Mouse (Mus musculus): ENCODE data around the gene Unc5cl.
"Not testable (repeated sequence)": the region's sequence is repeated elsewhere in the genome, so short reads cannot be mapped to it uniquely, and the experiment has no call there.

Gene Unc5cl

DNA sequence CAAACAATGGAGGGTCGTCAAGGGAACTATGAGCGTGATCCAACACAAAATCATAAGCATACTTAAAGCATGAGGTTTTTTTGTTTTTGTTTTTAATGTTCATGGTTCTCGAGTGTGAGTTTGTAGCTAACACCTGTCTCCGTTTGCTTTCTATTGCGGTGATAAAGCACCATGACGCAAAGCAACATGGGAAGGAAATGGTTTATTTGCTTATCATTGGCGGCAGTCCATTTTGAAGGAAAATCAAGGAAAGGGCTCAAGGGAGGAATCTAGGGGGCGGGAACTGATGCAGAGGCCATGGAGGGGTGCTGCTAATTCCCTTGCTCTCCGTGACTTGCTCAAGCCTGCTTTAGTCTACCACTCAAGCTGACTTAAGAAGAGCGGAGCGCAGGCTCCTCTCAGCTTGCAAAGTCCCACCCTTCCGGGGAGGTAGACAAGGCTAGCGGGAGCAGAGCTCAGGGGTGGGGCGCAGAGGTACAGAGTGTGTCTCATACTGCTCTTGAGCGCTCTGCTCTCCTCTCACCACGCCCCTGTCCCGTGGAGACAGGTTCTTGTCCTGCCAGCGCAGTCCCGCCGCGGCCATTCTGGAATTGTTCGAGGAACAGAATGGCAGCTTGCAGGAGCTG is 12.2 kb downstream of the Unc5cl start:
- 0 out of 2 replicates have a peak, but pooled peaks have one; percentile 22 for ATAC-seq (ENCODE audit: insufficient number of reproducible peaks, low FRiP score, low TSS enrichment)

DNA sequence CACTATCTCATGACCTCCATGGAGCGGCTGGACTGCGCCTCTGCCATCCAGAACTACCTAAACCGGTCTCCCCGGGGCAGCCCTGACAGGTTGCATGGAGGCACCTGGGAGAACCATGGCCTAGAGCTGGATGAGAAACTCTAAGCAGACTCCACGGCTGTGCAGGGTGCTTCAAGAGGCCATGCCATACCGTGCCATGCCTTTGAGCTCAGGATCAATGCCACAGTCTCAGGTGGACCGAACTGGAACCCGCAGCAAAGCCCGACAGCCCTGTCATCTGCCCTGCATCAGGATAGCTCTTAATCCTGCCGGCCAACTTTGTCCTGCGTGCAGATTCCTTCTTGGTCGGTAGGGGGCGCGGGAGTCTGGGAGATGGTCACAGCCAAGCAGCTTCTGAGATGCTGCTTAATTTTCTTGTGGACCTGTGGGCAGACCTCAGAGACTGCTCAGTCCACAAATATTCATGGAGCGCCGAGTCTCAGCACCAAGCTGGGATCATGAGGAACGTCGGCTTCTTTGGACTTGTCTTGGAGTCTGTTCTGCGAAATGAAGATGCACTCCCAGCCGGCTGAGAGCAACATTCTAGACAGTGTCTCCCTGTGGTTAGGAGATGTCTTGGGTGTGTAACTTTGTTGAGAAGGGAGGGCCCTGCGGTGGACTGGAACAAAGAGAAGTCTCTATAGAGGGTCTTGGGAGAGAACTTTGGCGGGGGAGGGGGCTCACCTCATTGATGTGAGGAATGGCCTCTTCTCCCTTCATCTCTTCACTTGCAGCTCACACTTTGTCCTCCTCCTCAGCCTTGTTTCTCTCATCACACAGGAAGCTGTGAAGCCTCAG is 12.9 kb downstream of the Unc5cl start:
- peak; percentile 81 for ATAC-seq (ENCODE audit: insufficient number of reproducible peaks, low FRiP score, low TSS enrichment)

- ATAC-seq (ENCODE audit: insufficient number of reproducible peaks, low FRiP score, low TSS enrichment), result not testable (repeated sequence)
Measured at GRCm38 (mm10) chr17:48474282-48474681, 19.6 kb downstream of the Unc5cl start.

DNA sequence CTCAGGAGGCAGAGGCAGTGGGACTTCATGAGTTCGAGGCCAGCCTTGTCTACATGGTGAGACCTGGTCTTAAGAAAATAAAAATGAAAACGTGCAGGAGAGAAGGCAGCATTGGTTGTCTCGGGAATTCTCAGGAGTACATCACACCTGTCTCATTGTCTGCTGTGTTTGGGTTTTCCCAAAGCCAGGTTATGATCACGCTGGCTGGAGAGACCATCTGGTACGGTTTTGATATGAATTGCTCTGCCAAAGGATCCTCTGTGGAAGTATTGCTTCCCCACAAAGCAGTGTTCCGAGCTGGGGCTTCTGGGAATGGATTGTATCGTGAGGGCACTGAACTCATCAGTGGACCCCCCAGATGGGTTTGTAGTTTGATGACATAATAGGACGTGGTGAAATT is 20.7 kb downstream of the Unc5cl start:
- ATAC-seq (ENCODE audit: insufficient number of reproducible peaks, low FRiP score, low TSS enrichment), result peak; percentile 52; the same call in 1 of the 2 replicates

- ATAC-seq (ENCODE audit: insufficient number of reproducible peaks, low FRiP score, low TSS enrichment), result no peak
Measured at GRCm38 (mm10) chr17:48479952-48480351, 25.3 kb downstream of the Unc5cl start.

GRCm38 (mm10) chr17:48483764-48484163 is 29.1 kb downstream of the Unc5cl start:
- ATAC-seq (ENCODE audit: insufficient number of reproducible peaks, low FRiP score, low TSS enrichment), result no peak

- ATAC-seq (ENCODE audit: insufficient number of reproducible peaks, low FRiP score, low TSS enrichment), result no peak
Measured at GRCm38 (mm10) chr17:48484191-48484590, 29.5 kb downstream of the Unc5cl start.

DNA sequence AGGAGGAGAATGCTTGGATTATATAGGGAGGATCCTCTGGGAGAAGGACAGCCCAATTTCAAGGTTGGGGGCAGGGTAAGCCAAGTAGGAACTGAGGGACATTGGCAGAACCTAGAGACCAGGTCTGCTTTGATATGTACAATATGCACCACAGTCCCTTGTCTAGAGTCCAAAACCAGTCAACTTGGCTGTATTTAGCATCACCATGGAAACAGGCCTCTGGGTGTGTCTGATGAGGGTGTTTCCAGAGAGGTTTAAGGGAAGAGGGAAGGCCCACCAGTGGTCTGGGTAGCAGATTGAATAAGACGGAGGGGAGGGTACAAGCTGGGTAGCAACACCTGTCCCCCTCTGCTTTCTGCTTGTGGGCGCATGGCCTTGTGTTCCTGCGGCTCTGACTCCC is 34.8 kb downstream of the Unc5cl start:
- no peak for ATAC-seq (ENCODE audit: insufficient number of reproducible peaks, low FRiP score, low TSS enrichment)

GRCm38 (mm10) chr17:48492621-48493020 is 37.9 kb downstream of the Unc5cl start:
- ATAC-seq (ENCODE audit: insufficient number of reproducible peaks, low FRiP score, low TSS enrichment), result no peak

- ATAC-seq (ENCODE audit: insufficient number of reproducible peaks, low FRiP score, low TSS enrichment), result no peak
Measured at GRCm38 (mm10) chr17:48493582-48493981, 38.9 kb downstream of the Unc5cl start.

- no peak for ATAC-seq (ENCODE audit: insufficient number of reproducible peaks, low FRiP score, low TSS enrichment)
Measured at GRCm38 (mm10) chr17:48493986-48494385, 39.3 kb downstream of the Unc5cl start.

DNA sequence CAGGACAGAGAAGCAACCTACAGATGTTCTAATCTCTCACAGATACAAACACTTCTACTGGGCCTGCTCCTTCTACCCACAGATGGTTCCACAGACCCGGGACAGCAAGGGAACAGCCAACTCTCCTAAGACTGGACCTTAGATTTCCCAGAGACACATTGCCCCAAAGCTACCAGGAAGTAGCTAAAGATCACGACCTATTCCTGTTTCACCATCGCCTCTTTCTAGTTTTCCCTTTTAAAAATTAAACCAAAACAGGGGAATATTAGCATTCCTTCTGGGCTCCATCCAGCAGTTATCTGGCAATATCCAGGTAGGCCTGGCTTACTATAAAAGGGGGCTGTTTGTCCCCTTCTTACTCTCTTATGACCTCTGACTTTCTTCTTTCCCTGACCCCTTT is 43.3 kb downstream of the Unc5cl start:
- ATAC-seq (ENCODE audit: insufficient number of reproducible peaks, low FRiP score, low TSS enrichment), result no peak

GRCm38 (mm10) chr17:48500846-48501445 is 46.2 kb downstream of the Unc5cl start:
- no peak for ATAC-seq (ENCODE audit: insufficient number of reproducible peaks, low FRiP score, low TSS enrichment)

DNA sequence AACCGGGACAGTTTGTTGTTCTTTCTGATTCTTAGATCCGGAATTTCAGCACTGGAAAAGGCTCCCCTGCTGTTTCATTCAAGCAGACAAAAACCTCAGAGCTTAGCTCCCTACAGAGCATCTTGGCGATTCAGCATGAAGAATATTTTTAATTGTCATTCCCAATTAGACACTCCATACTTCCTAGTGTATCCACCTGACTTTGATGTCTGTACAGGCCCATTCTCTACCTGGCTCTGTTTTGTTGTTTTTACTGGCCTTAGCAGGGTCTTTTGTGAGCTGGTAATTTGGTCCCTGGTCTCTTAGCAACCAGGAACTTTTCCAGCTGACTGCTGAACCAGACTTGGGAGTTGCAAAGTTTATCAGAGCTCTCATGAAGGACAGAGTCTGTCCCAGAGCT is 50.3 kb downstream of the Unc5cl start:
- no peak for ATAC-seq (ENCODE audit: insufficient number of reproducible peaks, low FRiP score, low TSS enrichment)

GRCm38 (mm10) chr17:48506986-48507385 is 52.3 kb downstream of the Unc5cl start:
- ATAC-seq (ENCODE audit: insufficient number of reproducible peaks, low FRiP score, low TSS enrichment), result no peak

- ATAC-seq (ENCODE audit: insufficient number of reproducible peaks, low FRiP score, low TSS enrichment), result no peak
Measured at GRCm38 (mm10) chr17:48509596-48509995, 54.9 kb downstream of the Unc5cl start.

DNA sequence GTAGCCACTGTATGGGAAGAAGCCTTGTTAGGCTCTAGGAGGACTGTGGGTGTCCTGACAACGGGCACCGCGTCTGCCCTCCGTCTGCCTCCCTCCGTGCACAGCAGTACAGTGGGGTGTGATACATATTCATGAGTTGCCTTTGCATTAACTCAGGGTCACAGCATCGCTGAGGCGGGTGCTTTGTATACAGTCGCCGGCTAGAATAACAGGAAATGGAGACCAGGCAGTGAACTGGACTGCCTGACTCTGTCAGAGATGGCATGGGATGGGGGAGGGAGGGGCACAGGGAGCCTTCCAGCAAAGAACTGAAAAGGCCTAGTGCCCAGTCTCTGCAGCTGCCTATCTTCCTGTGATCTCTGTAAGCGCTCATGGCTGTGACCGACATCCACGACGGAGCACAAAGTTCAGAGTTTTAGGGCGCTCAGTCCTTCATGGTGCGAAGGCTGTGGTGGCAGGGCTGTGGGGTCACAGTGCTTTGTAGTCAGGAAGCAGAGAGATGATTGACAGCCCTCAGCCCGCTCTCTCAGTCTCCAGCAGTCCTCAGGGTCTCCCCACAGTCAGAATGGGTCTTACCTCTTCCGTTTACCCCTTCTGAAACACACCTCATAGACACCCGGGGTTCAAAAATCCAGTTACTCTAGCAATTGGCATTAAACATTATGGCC is 58.0 kb downstream of the Unc5cl start:
- ATAC-seq (ENCODE audit: insufficient number of reproducible peaks, low FRiP score, low TSS enrichment), result no peak

GRCm38 (mm10) chr17:48514613-48515012 is 59.9 kb downstream of the Unc5cl start:
- ATAC-seq (ENCODE audit: insufficient number of reproducible peaks, low FRiP score, low TSS enrichment), result no peak

DNA sequence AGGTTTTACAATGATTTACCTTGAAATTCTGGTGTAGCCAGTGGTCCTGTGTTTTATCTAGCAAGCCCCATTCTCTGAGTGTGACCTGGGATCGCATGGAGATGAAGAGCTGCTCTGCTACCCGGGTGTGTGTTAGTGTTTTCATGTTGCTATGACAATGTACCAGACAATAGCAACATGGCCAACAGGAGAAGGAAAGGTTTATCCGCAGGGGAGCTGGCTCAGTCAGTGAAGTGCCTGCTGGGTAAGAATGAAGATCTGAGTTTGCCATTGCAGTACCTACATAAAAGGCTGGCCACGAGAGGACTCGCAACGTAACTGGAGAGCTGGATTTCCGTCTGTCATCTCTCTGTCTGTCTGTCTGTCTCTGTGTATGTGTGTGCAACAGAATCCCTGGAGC is 64.3 kb downstream of the Unc5cl start:
- 0 out of 2 replicates have a peak, but pooled peaks have one; percentile 37 for ATAC-seq (ENCODE audit: insufficient number of reproducible peaks, low FRiP score, low TSS enrichment)

DNA sequence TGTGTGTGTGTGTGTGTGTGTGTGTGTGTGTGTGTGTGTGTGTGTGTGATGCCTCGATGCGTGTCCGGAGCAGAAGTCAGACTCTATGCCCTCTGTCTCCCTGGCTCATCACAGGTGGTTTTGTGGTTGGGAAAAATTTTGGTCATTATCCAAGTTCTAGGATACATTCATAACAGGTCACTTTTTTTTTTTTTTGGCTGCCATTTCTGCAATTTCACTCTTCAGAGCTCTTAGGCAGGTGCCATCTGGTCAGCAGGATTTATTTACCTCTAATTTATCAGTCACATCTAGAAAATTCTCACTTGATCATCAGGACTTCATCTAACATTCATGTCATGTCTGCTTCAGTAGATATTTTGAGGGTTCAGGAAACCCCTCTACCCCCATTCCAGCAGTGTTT is 65.7 kb downstream of the Unc5cl start:
- peak; percentile 67; the same call in 1 of the 2 replicates for ATAC-seq (ENCODE audit: insufficient number of reproducible peaks, low FRiP score, low TSS enrichment)

GRCm38 (mm10) chr17:48523056-48523455 is 68.4 kb downstream of the Unc5cl start:
- ATAC-seq (ENCODE audit: insufficient number of reproducible peaks, low FRiP score, low TSS enrichment), result no peak
